Mouse (Mus musculus) erythroblast, adult 5-6 weeks (primary cell): Measurements from ENCODE around the gene Tex19.1. TPM values are rescaled to one million over a fixed set of nuclear protein-coding genes. Genes with fewer than 3 reads are reported as not detected.
A peak's percentile ranks its signal among the peaks of the same experiment; 100 is the strongest.

Experiments used
- ATAC-seq: replicated peaks from 2 replicates; pipeline ENCODE4 v1.8.0; 2016; ENCODE audit warnings: moderate number of reproducible peaks, mild to moderate bottlenecking, moderate TSS enrichment, inconsistent platforms; ENCODE audit not compliant: poor library complexity, low FRiP score, severe bottlenecking
- total RNA-seq, 2 experiments: library from RNA; stranded (forward) in 1 of 2; stranded (reverse) in 1 of 2; fragments of 150-400 nt in 1 of 2; fragments of 200-764, 138-1000 nt in 1 of 2; gene quantifications; 2 replicates each; pipeline versions ENCODE4 v1.2.3 to v1.2.4; 2015 to 2017; ENCODE audit warnings: low replicate concordance in 2 of 2

Gene Tex19.1
- total RNA-seq, 2 experiments from 2014 or later = not detected

GRCm38 (mm10) chr11:121137682-121138081, 8.3 kb upstream of the Tex19.1 start:
- ATAC-seq = no peak

- ATAC-seq = no peak
These were observed 7.2 kb upstream of the Tex19.1 start for GRCm38 (mm10) chr11:121138732-121139131.

- no peak for ATAC-seq
These were observed 2.5 kb upstream of the Tex19.1 start for GRCm38 (mm10) chr11:121143325-121144015.

GRCm38 (mm10) chr11:121148193-121148592, 2.2 kb downstream of the Tex19.1 start:
- 0 out of 2 replicates have a peak, but pooled peaks have one; percentile 49 for ATAC-seq

GRCm38 (mm10) chr11:121154203-121154602, 8.3 kb downstream of the Tex19.1 start:
- no peak for ATAC-seq

- ATAC-seq = no peak
These were observed 10.5 kb downstream of the Tex19.1 start for GRCm38 (mm10) chr11:121156411-121156891.

GRCm38 (mm10) chr11:121159971-121160370, 14.0 kb downstream of the Tex19.1 start, which contains the start of gene Uts2r:
Uts2r (plus strand) TSS chr11:121160271.
- no peak for ATAC-seq

GRCm38 (mm10) chr11:121160636-121161346, 14.8 kb downstream of the Tex19.1 start:
- ATAC-seq = peak; percentile 58; the same call in 1 of the 2 replicates

GRCm38 (mm10) chr11:121163751-121164150, 17.8 kb downstream of the Tex19.1 start:
- ATAC-seq = no peak

- ATAC-seq = no peak
These were observed 27.3 kb downstream of the Tex19.1 start for GRCm38 (mm10) chr11:121173203-121173602.

- no peak for ATAC-seq
These were observed 28.3 kb downstream of the Tex19.1 start for GRCm38 (mm10) chr11:121174234-121174633.

GRCm38 (mm10) chr11:121176285-121177270, 30.6 kb downstream of the Tex19.1 start:
- peak; percentile 76 for ATAC-seq

GRCm38 (mm10) chr11:121189681-121190080, 43.7 kb downstream of the Tex19.1 start:
- no peak for ATAC-seq

- no peak for ATAC-seq
These were observed 46.8 kb downstream of the Tex19.1 start for GRCm38 (mm10) chr11:121192742-121193141.

GRCm38 (mm10) chr11:121193415-121193814, 47.5 kb downstream of the Tex19.1 start:
- ATAC-seq = no peak

Other genes with a start within 250 kb of the Tex19.1 start
- 2.3 and 5.2 TPM in 2 replicates for gene Ccdc57, start 213.3 kb upstream of the Tex19.1 start, total RNA-seq (2015; ENCODE audit: low replicate concordance)
- gene Ccdc57, start 213.3 kb upstream of the Tex19.1 start, total RNA-seq (2017; ENCODE audit: low replicate concordance) = 4.4 and 6.0 TPM in 2 replicates
- 5.2 and 11.7 TPM in 2 replicates for gene Slc16a3, start 197.7 kb upstream of the Tex19.1 start, total RNA-seq (2015; ENCODE audit: low replicate concordance)
- gene Slc16a3, start 197.7 kb upstream of the Tex19.1 start, total RNA-seq (2017; ENCODE audit: low replicate concordance) = 5.6 and 7.1 TPM in 2 replicates
- 70.3 and 83.2 TPM in 2 replicates for gene Csnk1d, start 154.8 kb upstream of the Tex19.1 start, total RNA-seq (2015; ENCODE audit: low replicate concordance)
- 121 and 148 TPM in 2 replicates for gene Csnk1d, start 154.8 kb upstream of the Tex19.1 start, total RNA-seq (2017; ENCODE audit: low replicate concordance)
- gene Cd7, start 106.7 kb upstream of the Tex19.1 start, total RNA-seq (2015; ENCODE audit: low replicate concordance) = 5.9 TPM in 1 of 2 replicates, not detected in the other
- 4.8 TPM in 1 of 2 replicates, not detected in the other for gene Cd7, start 106.7 kb upstream of the Tex19.1 start, total RNA-seq (2017; ENCODE audit: low replicate concordance)
- not detected in 2 replicates for gene Sectm1b, start 82.6 kb upstream of the Tex19.1 start, total RNA-seq (2015; ENCODE audit: low replicate concordance)
- gene Sectm1b, start 82.6 kb upstream of the Tex19.1 start, total RNA-seq (2017; ENCODE audit: low replicate concordance) = not detected in 2 replicates
- gene Sectm1a, start 64.9 kb upstream of the Tex19.1 start, total RNA-seq (2015; ENCODE audit: low replicate concordance) = not detected in 2 replicates
- not detected in 2 replicates for gene Sectm1a, start 64.9 kb upstream of the Tex19.1 start, total RNA-seq (2017; ENCODE audit: low replicate concordance)
- gene Tex19.2, start 27.5 kb upstream of the Tex19.1 start, total RNA-seq (2015; ENCODE audit: low replicate concordance) = not detected in 2 replicates
- gene Tex19.2, start 27.5 kb upstream of the Tex19.1 start, total RNA-seq (2017; ENCODE audit: low replicate concordance) = not detected in 2 replicates
- gene Uts2r, start 14.1 kb downstream of the Tex19.1 start, total RNA-seq (2015; ENCODE audit: low replicate concordance) = not detected in 2 replicates
- not detected in 2 replicates for gene Uts2r, start 14.1 kb downstream of the Tex19.1 start, total RNA-seq (2017; ENCODE audit: low replicate concordance)
- gene Hexdc, start 58.3 kb downstream of the Tex19.1 start, total RNA-seq (2015; ENCODE audit: low replicate concordance) = 0.84 and 6.9 TPM in 2 replicates
- 0.51 and 3.9 TPM in 2 replicates for gene Hexdc, start 58.3 kb downstream of the Tex19.1 start, total RNA-seq (2017; ENCODE audit: low replicate concordance)
- 0.77 and 1.0 TPM in 2 replicates for gene Ogfod3, start 58.6 kb downstream of the Tex19.1 start, total RNA-seq (2015; ENCODE audit: low replicate concordance)
- 2.6 TPM in 2 replicates for gene Ogfod3, start 58.6 kb downstream of the Tex19.1 start, total RNA-seq (2017; ENCODE audit: low replicate concordance)
- 4.6 and 24.7 TPM in 2 replicates for gene Cybc1, start 83.2 kb downstream of the Tex19.1 start, total RNA-seq (2015; ENCODE audit: low replicate concordance)
- gene Cybc1, start 83.2 kb downstream of the Tex19.1 start, total RNA-seq (2017; ENCODE audit: low replicate concordance) = 16.6 and 16.9 TPM in 2 replicates
- 145 and 154 TPM in 2 replicates for gene Narf, start 91.1 kb downstream of the Tex19.1 start, total RNA-seq (2015; ENCODE audit: low replicate concordance)
- 264 and 277 TPM in 2 replicates for gene Narf, start 91.1 kb downstream of the Tex19.1 start, total RNA-seq (2017; ENCODE audit: low replicate concordance)
- 6.1 and 13.4 TPM in 2 replicates for gene Foxk2, start 113.8 kb downstream of the Tex19.1 start, total RNA-seq (2015; ENCODE audit: low replicate concordance)
- 7.1 and 7.2 TPM in 2 replicates for gene Foxk2, start 113.8 kb downstream of the Tex19.1 start, total RNA-seq (2017; ENCODE audit: low replicate concordance)
- gene Wdr45b, start 208.3 kb downstream of the Tex19.1 start, total RNA-seq (2015; ENCODE audit: low replicate concordance) = 10.6 and 14.4 TPM in 2 replicates
- 19.2 and 22.6 TPM in 2 replicates for gene Wdr45b, start 208.3 kb downstream of the Tex19.1 start, total RNA-seq (2017; ENCODE audit: low replicate concordance)
- gene Rab40b, start 242.1 kb downstream of the Tex19.1 start, total RNA-seq (2015; ENCODE audit: low replicate concordance) = not detected in 2 replicates
- gene Rab40b, start 242.1 kb downstream of the Tex19.1 start, total RNA-seq (2017; ENCODE audit: low replicate concordance) = not detected in 2 replicates